Mouse (Mus musculus): Measurements from ENCODE around the gene Npas2. TPM values are rescaled to one million over a fixed set of nuclear protein-coding genes. Genes with fewer than 3 reads are reported as not detected.

The Npas2 gene
- total RNA-seq (2015; ENCODE audit: low replicate concordance), result not detected in 2 replicates
- 0.14 TPM in 1 of 2 replicates, not detected in the other for total RNA-seq (2017; ENCODE audit: low replicate concordance)

DNA sequence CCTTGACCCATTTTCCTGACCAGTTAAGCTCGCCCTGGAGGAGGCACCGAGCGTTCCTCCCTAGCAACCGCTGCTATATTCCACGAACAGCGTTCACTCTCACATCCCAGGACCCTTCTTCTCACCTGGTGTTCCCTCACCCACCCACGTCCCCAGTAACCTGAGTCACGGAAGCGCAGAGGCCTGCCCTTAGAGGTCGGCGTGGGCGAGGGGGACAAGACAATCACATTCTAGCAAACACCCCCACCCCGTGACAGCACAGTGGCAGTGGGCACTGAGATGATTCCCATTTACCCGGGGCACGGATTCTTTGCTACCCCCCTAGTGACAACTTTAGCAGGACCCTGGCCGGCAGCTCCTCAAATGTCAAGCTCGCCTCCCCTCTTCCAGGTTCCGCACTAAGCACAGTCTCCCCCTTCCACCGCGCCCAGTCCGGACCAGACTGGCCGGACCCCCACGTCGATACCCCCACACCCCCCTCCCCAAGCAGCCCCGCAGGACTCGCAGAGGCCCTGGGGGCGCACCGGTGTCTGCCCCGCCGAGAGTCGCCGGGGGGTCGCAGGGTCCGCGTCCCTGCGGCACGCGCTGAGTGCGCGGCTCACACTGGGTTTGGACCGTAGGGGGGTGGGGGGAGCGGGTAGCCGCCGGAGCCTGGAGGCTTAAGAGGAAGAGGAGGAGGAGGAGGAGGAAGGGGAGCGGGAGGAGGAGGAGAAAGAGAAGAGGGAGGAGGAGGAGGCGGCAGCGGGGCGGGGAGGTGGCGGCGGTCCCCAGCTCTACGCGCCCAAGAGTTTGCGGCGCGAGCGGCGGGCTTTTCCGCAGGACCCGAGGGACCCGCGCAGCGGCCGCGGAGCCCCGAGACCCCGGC, at the start of gene Npas2:
TSS of gene Npas2 (plus strand) at position 735 of the 865 bp plus-strand sequence.
- no peak for ATAC-seq (replicated peaks; ENCODE audit: low FRiP score, poor library complexity, severe bottlenecking)

DNA sequence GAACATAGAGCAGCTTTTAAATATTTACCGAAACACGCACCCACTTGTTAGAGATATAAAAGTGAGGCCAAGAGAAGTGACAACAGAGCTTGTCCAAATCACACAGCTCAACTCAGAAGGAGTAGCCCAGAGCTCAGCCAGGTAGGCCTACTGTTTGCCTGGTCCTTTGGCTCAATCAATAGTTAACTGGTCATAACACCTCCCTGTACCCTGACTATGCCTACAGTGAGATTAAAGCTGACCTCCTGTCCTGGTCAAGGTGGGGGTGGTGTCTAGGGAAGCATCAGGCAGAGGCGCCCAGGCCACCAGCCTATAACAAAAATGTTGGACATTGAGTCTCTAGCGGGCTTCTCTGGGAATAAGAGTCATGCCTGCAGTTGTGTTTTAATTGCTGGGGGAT, 36.8 kb upstream of the Npas2 start:
- ATAC-seq (replicated peaks; ENCODE audit: low FRiP score, poor library complexity, severe bottlenecking), result no peak

DNA sequence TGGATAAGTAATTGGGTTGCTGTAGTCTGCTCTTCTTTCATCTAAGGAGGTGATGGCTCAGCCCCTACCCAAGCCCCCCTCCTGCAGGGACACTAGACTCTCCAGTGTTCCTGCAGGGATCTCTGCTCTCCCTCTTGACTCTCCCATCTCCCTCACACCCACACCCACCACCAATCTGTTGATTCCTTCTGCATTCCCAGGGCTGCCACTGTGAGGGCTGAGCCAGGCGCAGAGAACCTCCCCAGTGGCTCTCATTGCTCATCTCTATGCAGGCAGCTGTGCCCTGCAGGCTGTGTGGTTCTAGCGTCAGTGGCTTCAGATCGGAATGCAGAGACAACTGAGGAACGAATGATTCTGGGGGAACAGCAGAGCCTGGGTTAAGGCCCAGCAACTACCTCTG, 33.4 kb upstream of the Npas2 start:
- ATAC-seq (replicated peaks; ENCODE audit: low FRiP score, poor library complexity, severe bottlenecking), result no peak

DNA sequence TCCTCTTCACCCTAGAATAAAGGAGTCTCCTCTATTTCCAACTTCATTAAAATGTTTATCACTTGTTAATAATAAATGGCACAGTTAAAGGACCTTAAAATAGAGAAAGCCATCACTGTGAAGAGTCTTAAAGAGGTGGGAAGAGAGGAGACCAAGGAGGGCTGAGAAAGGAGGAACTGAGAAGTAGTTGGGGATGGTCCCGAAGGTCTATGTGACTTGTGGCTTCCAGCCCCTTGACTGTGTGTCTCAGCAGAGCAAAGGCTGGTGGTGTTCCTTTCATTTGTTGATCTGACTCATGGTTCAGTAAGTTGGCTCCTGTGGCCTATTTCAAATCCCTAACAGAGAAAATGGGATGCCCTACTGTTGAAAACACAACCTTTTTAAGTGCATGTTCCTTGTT, 30.5 kb upstream of the Npas2 start:
- no peak for ATAC-seq (replicated peaks; ENCODE audit: low FRiP score, poor library complexity, severe bottlenecking)

DNA sequence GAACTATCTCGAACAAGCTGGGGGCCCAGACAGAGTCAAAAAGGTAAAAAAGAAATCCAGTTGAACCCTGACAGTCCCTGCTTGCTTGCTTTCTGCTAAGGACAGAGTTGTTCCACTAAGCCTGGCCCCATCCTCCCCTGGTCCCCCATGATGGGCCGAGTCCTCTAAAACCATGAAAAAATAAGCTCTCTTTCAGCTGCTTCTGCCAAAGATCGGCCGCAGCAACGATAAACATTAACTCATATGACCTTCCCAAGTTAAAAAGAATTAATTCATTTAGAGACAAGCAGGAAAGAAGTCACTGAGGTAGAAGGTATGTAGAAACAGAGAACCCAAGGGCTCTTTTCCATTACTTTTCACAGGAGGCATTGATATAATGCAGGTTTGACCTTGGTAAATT, 16.8 kb upstream of the Npas2 start:
- no peak for ATAC-seq (replicated peaks; ENCODE audit: low FRiP score, poor library complexity, severe bottlenecking)

DNA sequence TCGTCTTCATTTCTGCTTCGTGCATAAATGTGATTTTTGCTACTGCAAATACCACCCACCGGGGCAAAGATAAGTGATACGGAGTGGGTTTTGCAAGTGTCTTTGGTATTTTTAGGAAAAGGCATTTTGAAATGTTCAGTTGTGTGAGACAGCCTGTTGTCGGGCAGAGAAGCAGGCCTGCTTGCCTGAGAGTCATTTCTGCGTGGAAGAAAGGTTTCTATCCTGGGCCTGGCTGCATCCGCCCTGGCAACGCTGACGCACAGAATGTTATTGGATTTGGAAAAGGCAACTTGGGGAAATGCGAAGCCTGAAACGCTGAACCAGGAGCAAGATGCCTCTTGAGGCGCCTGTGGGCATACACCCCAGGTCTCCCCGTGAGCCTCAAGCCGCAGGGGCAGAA, 16.3 kb upstream of the Npas2 start:
- ATAC-seq (replicated peaks; ENCODE audit: low FRiP score, poor library complexity, severe bottlenecking), result no peak

DNA sequence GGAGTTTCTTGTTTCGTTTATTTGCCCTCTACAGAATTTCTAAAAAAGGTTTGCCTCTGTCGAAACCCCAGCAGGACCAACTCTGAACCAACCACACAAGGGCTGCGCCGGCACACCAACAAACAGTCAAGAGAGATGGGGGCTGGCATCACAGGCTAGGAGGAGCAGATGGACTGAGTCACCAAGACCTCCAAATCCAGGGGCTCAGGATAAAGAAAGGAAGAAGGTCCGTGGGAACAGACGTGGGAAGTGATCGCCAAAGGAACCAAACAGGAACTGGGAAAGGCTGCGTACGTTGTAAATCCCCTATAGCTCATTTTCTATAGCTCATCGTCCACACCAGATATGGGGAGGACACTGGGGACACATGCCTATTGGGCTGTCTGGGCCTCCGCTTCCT, 13.7 kb upstream of the Npas2 start:
- no peak for ATAC-seq (replicated peaks; ENCODE audit: low FRiP score, poor library complexity, severe bottlenecking)

DNA sequence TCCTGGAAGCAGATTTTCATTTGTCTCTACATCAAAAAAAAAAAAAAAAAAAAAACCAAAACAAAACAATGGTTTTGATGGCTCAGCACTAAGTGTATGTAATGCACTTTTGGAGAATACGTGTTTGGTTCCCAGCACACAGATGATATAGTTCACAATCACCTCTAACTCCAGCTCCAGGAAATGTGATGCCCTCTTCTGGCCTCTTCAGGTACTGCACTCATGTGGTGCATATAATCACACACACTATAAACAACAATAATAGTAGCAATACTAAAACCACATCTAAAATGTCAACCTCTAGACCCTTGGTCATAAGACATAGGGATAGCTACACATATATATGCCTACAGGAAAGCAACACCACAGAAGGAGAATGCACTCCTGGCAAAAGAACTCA, 13.0 kb upstream of the Npas2 start:
- no peak for ATAC-seq (replicated peaks; ENCODE audit: low FRiP score, poor library complexity, severe bottlenecking)

DNA sequence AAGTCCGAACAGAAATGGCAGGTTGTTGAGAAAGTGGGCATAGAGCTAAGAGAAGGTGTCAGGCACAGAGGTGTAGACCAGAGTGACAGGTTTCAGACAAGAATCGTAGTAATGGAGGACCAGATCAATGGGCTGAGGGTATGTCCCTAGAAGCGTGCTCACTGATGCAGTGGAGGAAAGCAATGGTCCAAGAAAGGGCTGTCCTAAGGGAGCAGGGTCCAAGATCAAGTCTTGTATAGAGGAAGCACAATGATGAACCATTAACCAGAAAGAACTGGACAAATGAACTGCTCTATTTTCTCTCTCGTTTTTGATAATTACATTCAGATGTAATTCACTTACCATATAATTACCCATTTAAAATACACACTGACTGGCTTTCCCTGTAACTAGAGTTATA, 11.6 kb upstream of the Npas2 start:
- no peak for ATAC-seq (replicated peaks; ENCODE audit: low FRiP score, poor library complexity, severe bottlenecking)

DNA sequence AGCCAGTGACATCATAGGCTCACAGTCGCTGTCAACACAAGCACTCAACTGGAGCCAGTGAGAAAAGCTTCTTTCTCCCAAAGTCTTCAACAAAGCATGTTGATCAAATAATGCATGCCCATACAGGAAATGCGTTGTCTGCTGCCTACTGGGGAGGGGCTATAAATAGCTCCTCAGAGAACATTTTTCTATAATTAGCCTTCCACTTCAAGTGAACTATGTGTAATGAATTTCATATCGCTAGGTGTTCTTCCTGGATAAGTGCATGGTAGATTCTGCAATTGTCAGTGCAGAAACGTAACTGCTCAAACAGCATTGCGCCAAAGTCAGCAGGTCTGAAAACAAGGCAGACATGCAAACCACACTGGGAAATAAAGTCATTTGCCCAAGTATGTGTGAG, 7.7 kb upstream of the Npas2 start:
- no peak for ATAC-seq (replicated peaks; ENCODE audit: low FRiP score, poor library complexity, severe bottlenecking)

DNA sequence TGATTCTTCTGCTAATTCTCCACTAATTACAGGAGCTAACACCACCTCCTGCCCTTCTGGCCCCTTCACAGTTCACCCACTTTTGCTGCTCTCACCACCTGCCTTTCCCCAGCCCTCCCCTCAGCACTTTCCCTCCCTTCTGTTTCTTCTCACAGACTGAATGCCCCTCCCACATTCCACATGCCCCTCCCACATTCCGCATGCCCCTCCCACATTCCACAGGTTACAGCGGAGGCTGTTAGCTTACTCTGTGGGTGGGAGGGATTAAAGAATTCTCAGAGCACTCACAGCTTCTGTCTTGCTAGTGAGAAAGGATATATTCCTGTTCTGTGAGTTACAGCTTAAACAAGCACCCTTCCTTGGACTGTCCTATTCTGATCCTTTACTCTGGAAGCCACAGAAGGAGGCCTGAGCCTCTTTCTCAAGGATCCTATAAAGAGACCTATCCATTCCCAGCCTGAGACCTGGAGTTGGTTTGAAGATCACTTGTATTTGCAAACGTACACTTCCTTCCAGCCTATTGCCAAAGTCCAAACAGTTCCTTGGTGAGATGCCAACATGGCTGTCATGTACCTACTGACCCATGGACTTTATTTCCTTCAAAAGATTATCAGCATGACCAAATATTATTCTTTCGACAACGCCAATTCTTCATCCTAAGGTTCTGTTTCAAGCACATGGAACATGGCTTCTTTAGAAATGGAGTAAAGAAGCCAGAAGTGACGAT, 6.7 kb upstream of the Npas2 start:
- no peak for ATAC-seq (replicated peaks; ENCODE audit: low FRiP score, poor library complexity, severe bottlenecking)

DNA sequence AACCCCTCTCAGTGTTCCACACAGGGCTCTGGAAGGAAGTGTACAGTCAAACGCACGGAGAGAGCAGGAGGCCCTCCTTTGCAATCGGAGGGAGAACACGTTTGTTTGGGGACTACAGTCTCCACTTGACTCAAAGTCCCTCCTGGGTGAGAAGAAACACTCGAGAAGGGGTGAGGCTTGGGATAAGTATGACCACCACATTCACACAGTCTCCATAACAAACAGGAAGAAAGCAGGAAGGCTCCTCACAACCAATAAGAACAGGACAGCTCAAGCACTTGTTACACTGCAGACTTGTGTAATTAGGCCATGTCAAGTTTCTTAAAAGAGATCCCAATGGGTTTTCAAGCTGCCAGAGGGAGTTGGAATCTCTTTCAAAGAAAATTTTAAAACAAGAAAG, 2.4 kb upstream of the Npas2 start:
- ATAC-seq (replicated peaks; ENCODE audit: low FRiP score, poor library complexity, severe bottlenecking), result no peak

DNA sequence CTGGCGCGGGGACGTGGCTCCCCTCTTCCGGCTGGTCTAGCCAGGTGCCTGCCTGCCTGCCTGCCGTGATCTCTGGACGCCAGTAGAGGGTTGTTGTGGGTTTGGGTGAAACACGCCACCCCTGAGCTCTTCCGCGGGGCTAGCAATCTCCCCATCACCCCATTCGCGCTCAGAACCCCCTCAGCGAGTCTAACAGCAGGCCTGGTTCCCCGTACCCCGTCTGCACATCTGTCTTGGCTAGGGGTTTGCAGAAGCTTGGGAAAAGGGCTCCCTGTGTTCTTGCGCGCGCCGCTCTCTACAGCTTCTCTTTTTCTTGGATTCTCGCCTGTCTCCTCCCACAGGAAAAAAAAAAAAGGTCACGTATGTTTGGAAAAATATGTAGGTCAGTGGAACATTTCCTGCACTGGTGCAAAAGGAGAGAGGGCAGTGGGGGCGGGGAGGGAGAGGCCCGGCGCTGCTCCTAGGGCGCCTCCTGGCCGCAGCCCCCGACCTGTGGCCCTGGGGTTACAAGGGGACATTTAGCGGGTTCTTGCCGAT, 1.0 kb upstream of the Npas2 start:
- ATAC-seq (replicated peaks; ENCODE audit: low FRiP score, poor library complexity, severe bottlenecking), result no peak

DNA sequence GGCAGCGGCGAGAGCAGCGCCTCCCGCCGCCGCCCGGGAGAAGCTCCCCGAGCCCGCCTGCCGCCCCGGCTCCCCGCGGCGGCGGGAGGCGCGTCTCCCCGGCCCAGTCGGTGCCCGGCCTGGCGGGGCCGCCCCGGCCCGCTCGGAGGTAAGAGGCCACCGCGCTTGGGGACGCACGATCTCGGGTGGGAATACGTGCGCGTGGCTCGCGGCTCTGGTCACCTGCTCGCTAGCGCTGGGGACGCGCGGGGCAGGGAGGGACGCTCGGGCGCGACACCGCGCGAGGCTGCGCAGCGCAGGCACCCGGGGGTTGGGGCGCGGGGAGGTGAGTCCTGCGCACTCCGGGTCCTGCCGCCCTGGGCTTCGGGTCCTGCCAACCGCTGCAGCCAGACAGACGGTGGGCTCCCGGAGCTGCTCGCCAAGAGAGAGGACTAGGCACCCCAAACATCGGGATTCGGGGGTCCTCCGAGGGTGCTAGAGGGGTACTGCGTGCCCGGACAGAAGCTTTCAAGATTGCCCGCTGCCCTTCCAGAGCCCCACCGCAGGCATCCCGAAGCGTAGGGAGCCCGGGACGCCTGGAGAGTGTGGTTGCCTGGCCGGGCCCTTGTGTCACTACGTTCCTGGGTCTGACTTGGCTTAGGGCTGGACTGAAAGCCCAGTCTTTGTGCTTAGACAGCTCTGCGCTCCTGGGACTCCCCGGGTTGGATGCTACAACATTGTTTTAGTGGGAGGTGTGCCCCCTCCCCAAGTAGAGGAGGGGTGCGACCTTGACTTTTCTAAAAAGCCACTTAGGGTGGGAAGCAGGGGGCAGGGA, 538 bp downstream of the Npas2 start:
- ATAC-seq (replicated peaks; ENCODE audit: low FRiP score, poor library complexity, severe bottlenecking), result no peak

DNA sequence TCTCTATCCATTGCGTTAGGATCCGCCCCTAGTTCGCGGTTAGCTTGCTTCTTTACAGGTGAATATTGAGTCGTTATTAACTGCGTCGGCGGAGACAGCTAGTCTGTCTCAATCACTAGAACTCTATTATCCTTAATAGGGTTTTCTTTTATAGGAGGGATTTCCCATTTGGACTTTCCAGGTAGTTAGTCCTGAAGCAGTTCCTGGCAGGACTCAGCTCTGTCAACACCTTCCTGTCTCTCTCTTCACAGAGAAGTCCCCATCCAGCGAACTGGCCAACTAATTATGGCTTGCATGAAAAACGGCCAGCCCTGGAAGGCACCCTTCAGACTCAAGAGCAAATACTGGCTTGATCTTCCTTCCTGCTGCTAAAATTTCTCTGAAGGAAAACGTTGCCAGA, 1.4 kb downstream of the Npas2 start:
- ATAC-seq (replicated peaks; ENCODE audit: low FRiP score, poor library complexity, severe bottlenecking), result no peak

DNA sequence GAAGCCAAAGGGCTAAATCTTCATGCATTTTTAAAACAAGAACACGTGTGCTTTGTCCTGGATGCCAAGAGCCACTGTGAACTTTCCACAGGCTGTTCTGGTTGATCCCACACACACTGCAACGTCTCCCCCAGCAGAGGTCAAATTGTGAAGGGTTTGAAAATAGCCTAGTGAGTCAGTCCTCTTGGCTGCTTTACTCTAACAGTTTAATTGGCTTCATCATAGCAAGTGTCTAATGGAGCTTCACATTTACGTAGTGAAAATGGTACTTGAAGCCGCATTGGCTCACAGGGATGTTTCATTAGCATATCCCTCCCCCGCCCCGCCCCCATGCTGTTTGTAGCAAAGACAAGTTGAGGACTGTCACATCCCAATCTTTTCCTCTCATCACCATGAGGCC, 2.6 kb downstream of the Npas2 start:
- no peak for ATAC-seq (replicated peaks; ENCODE audit: low FRiP score, poor library complexity, severe bottlenecking)

DNA sequence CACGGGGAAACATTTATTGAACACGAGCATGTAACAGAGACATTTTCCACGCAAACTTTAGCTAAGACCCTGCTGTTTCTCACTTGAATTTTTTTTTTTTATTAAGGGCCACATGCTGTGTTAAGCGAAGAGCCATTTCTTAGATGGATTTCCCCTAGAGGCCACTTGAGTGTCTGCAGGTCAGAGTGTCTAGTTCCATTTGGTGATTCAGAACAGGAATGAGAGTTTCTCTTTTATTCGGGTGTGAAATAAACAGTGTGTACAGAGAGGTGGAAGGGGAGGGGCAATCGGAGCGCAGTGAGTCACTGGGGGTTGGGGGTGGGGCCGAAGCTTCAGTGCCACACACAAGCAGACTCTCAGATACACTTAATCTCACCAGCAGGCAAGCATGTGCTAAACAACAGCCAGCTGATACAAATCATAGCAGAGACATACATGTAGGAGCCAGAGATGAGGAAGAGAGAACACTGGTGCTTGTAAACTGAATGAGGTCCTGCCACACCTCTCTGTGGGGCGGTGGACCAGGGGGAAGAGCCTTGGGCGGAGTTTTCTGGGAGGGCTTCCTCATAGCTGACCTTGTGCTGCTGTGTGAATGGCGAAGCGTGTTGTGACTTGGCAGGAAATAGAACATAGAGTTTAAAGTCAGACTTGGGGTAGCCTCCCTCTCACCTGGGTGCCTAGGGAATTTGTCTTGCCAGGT, 3.3 kb downstream of the Npas2 start:
- ATAC-seq (replicated peaks; ENCODE audit: low FRiP score, poor library complexity, severe bottlenecking), result no peak

DNA sequence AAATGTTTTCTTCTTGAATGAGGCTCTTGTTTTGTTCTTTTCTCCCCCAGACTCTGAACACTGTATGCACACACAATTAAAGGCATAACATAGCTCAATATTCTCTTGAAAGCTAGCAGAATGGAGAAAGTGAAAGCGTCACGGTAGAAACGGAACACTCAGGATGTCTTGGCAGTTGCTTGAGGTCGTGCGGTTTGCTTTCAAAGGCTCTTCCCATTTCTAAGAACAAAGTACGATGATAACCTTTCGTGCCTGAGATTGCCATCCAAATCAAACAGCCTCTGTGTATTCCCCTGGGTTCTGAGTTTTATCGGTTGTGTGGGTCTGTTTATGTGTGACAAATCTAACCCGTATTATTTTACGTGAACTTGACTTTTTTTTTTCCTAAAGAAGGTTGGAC, 11.5 kb downstream of the Npas2 start:
- no peak for ATAC-seq (replicated peaks; ENCODE audit: low FRiP score, poor library complexity, severe bottlenecking)

DNA sequence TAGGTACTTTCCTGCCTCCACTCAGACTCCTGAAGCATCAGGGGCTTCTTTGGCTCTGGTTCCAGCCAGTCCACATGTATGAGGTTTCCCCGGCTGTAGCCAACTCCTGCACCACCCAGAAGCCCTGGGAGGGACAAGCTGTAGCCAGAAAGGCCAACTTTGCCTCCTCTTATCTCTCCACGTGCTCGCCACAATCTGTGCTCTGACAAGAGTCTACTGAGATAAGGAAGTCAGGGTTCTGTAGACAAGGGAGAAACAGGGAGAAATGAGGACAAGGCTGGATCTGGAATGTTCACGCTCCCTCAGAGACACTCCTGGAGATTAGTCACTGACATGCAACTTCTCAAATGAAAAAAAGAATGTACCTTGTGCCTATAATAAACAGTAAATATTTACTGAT, 12.2 kb downstream of the Npas2 start:
- ATAC-seq (replicated peaks; ENCODE audit: low FRiP score, poor library complexity, severe bottlenecking), result no peak

DNA sequence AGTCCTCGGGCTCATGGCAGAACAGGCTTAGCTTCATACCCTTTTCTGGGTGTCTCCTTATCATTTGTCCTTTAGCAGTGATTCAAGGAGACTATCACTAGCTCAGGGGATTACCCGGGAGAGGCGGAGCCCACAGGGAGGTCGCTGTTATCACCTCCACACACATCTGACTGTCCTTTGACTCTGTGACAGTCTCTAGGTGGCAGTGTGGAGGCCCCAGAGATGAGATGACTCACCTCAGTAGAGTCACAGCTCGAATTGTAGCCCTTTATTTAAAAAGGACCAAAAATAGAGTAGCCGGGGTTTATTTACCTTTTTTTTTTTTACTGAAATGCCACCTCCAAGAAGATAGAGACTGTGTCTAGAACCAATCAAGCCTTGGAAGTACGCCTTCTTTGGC, 13.4 kb downstream of the Npas2 start:
- no peak for ATAC-seq (replicated peaks; ENCODE audit: low FRiP score, poor library complexity, severe bottlenecking)

Data from erythroblast, adult 5-6 weeks (primary cell).